Mouse (Mus musculus): ENCODE data around the gene Ano1.

- TF ChIP-seq POLR2A (IDR thresholded peaks at IDR 0.05; ENCODE audit: low read depth, low read length) (no peak), CTCF (IDR thresholded peaks at IDR 0.05; ENCODE audit: extremely low read depth, insufficient read depth, insufficient read length, insufficient replicate concordance) (no peak)
Measured at GRCm38 (mm10) chr7:144760228-144760627, 8.5 kb upstream of the Ano1 start.

Data from spleen, adult 2 months (tissue).